ENCODE assay signal across 21 mouse cellular contexts in the genomic region with DNA sequence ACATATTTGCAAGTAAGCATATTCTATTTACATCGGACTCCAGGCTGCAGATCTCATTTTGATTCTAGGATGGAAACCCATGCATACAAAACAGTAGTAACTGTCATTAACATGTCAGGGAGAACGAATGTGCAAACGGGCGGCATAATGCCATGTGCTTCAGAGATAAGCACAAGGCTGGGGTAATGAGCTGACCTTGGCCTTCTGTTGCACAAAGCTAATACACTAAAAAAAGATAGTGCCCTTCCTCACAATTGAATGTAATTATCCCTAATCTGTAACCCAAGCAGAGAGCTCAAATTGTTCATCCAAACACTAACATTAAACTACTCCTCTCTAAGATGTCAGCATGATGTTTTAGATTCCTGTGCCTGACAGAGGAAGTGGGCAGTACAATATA.
DNase-seq lines count a peak whose midpoint lies in the region; ATAC-seq and TF ChIP-seq lines count a peak whose summit lies in the region.
"Had no signal": no experiment of that assay in that cellular context is flagged by ENCODE, and none has a peak within 500 bp of the region (broad histone marks: within the 10 kb centered on the region; RNA-seq: fewer than 3 reads in every experiment).

No protein-coding gene starts in this region.

- 49% methylated on average over 4 of the region's 4 CpGs for WGBS in hindbrain, embryonic 12.5 days
- 34% methylated on average over 4 of the region's 4 CpGs for WGBS in hindbrain, embryonic 16.5 days
- 41% methylated on average over 4 of the region's 4 CpGs for WGBS in midbrain, embryonic 14.5 days

- H3K4me3 ChIP-seq in hindbrain, embryonic 12.5 days = no peak overlapping the region
- H3K4me3 ChIP-seq in hindbrain, embryonic 16.5 days (ENCODE audit: low read length) = no peak overlapping the region
- no peak overlapping the region for H3K4me3 ChIP-seq in midbrain, embryonic 14.5 days (replicated peaks; ENCODE audit: low read depth, low read length)
- H3K4me3 ChIP-seq: embryonic facial prominence, embryonic 13.5 days; heart, embryonic 12.5 days; hindbrain, embryonic 15.5 days; megakaryocyte, embryonic 14.5 days had no signal

- no peaks in the 10 kb centered on the region for H3K9me3 ChIP-seq in hindbrain, embryonic 12.5 days (replicated peaks)
- H3K9me3 ChIP-seq in hindbrain, embryonic 16.5 days (ENCODE audit: control insufficient read depth, low read length) = no peaks in the 10 kb centered on the region
- no peaks in the 10 kb centered on the region for H3K9me3 ChIP-seq in midbrain, embryonic 14.5 days (ENCODE audit: control insufficient read depth, low read length)
- H3K9me3 ChIP-seq: embryonic facial prominence, embryonic 13.5 days; heart, embryonic 12.5 days; hindbrain, embryonic 15.5 days had no signal

- H3K4me1 ChIP-seq in hindbrain, embryonic 12.5 days = no peaks in the 10 kb centered on the region
- no peaks in the 10 kb centered on the region for H3K4me1 ChIP-seq in hindbrain, embryonic 16.5 days (ENCODE audit: control insufficient read depth, insufficient read depth, low read depth, low read length)
- no peaks in the 10 kb centered on the region for H3K4me1 ChIP-seq in midbrain, embryonic 14.5 days (ENCODE audit: control insufficient read depth, insufficient read depth, low read length)
- H3K4me1 ChIP-seq: embryonic facial prominence, embryonic 13.5 days; heart, embryonic 12.5 days; megakaryocyte, embryonic 14.5 days had no signal

- no peak overlapping the region for H3K4me2 ChIP-seq in hindbrain, embryonic 12.5 days (replicated peaks)
- H3K4me2 ChIP-seq in hindbrain, embryonic 16.5 days (ENCODE audit: low read length) = no peak overlapping the region
- no peak overlapping the region for H3K4me2 ChIP-seq in midbrain, embryonic 14.5 days (ENCODE audit: low read length)
- H3K4me2 ChIP-seq: embryonic facial prominence, embryonic 13.5 days; heart, embryonic 12.5 days; hindbrain, embryonic 15.5 days; liver, embryonic 11.5 days had no signal

- no peak overlapping the region for H3K9ac ChIP-seq in hindbrain, embryonic 12.5 days
- H3K9ac ChIP-seq in hindbrain, embryonic 16.5 days (ENCODE audit: low read depth, low read length) = no peak overlapping the region
- no peak overlapping the region for H3K9ac ChIP-seq in midbrain, embryonic 14.5 days (replicated peaks; ENCODE audit: low read length)
- H3K9ac ChIP-seq: embryonic facial prominence, embryonic 13.5 days; heart, embryonic 12.5 days; hindbrain, embryonic 15.5 days had no signal

- no peak for TF ChIP-seq POLR2A in brain, embryonic 14.5 days (IDR thresholded peaks at IDR 0.05; ENCODE audit: borderline replicate concordance, extremely low read depth, insufficient read depth, insufficient read length, poor library complexity, severe bottlenecking)

- intact Hi-C loops in left cerebral cortex, postnatal 10 days (cut with DNase I) = no loop called here

- ATAC-seq in hindbrain, embryonic 12.5 days (ENCODE audit: low FRiP score) = peak; percentile 63; the same call in 1 of the 2 replicates
- no peak for ATAC-seq in hindbrain, embryonic 16.5 days
- no peak for ATAC-seq in midbrain, embryonic 14.5 days (ENCODE audit: low FRiP score, low TSS enrichment)
- ATAC-seq: intestine, embryonic 16.5 days had no signal

- peak; percentile 38 for DNase-seq in adrenal gland, postnatal 10 days
- DNase-seq in brain, embryonic 14.5 days (ENCODE audit: low read depth) = peak; percentile 89
- DNase-seq in midbrain, embryonic 14.5 days = peak; percentile 57
- no peak for DNase-seq in cerebellum, postnatal 14 days
- no peak for DNase-seq in cerebellum, adult 18-20 months
- DNase-seq in left cerebral cortex, postnatal 10 days (ENCODE audit: extremely low spot score in 1 of 2, low spot score in 2 of 2) = no peak
- DNase-seq: cerebellum, adult 9-10 months; heart, postnatal 14 days; kidney, postnatal 36 days; layer of hippocampus, adult 9-11 months; lung, adult 18-20 months; right cerebral cortex, postnatal 14 days; thymus, adult 18-20 months had no signal

- H3K36me3 ChIP-seq in hindbrain, embryonic 12.5 days = no peaks in the 10 kb centered on the region
- no peaks in the 10 kb centered on the region for H3K36me3 ChIP-seq in hindbrain, embryonic 16.5 days (ENCODE audit: control insufficient read depth, insufficient read depth, low read length)
- H3K36me3 ChIP-seq in midbrain, embryonic 14.5 days (ENCODE audit: control insufficient read depth, insufficient read depth, low read length) = no peaks in the 10 kb centered on the region
- H3K36me3 ChIP-seq: embryonic facial prominence, embryonic 13.5 days; heart, embryonic 12.5 days; hindbrain, embryonic 15.5 days had no signal

- no peak for TF ChIP-seq CTCF in brain, embryonic 14.5 days (IDR thresholded peaks at IDR 0.05; ENCODE audit: borderline replicate concordance, extremely low read depth, insufficient read depth, insufficient read length)

- H3K27me3 ChIP-seq in hindbrain, embryonic 12.5 days = no peaks in the 10 kb centered on the region
- no peaks in the 10 kb centered on the region for H3K27me3 ChIP-seq in hindbrain, embryonic 16.5 days (replicated peaks; ENCODE audit: control insufficient read depth, insufficient read depth, low read length)
- H3K27me3 ChIP-seq in midbrain, embryonic 14.5 days (ENCODE audit: control insufficient read depth, insufficient read depth, low read length) = no peaks in the 10 kb centered on the region
- H3K27me3 ChIP-seq: embryonic facial prominence, embryonic 13.5 days; heart, embryonic 12.5 days; hindbrain, embryonic 15.5 days; megakaryocyte, embryonic 14.5 days had no signal

- H3K27ac ChIP-seq in hindbrain, embryonic 12.5 days = peak overlapping the region; percentile 35; the same call in 1 of the 2 replicates
- H3K27ac ChIP-seq in hindbrain, embryonic 16.5 days (ENCODE audit: low read depth, low read length) = no peak overlapping the region
- peak overlapping the region; percentile 32; the same call in 1 of the 2 replicates for H3K27ac ChIP-seq in midbrain, embryonic 14.5 days (replicated peaks; ENCODE audit: low read depth, low read length)
- H3K27ac ChIP-seq: embryonic facial prominence, embryonic 13.5 days; hindbrain, embryonic 15.5 days had no signal

Comparison
In these comparisons a context has a peak if more than half of its experiments do, and no peak if none do; other contexts are left out.
1. DNase-seq: peak in adrenal gland, postnatal 10 days (single experiment), brain, embryonic 14.5 days (single experiment) and midbrain, embryonic 14.5 days (single experiment); none in cerebellum, postnatal 14 days (0 of 2), cerebellum, adult 18-20 months (0 of 2) and left cerebral cortex, postnatal 10 days (0 of 2).